Mouse (Mus musculus) embryonic facial prominence, embryonic 11.5 days (tissue): ENCODE results near the gene Mgat1. TPM values are rescaled to one million over a fixed set of nuclear protein-coding genes. Genes with fewer than 3 reads are reported as not detected.

Source experiments
- ATAC-seq: fragments of 200-750 bp; cut with Nextera tagmentation; replicated peaks from 2 replicates; pipeline ENCODE4 v1.8.0; 2017; ENCODE audit warnings: low read depth; ENCODE audit not compliant: insufficient number of reproducible peaks, low FRiP score, low TSS enrichment
- DNase-seq: peaks from one replicate; pipeline ENCODE4 v3.0.0-alpha.2; 2015; ENCODE audit warnings: low spot score
- H3K27ac ChIP-seq: fragments of 300-500 bp; sonication (generic); replicated peaks from 2 replicates; pipeline ENCODE4 v1.5.1; 2014; ENCODE audit warnings: mild to moderate bottlenecking, low read depth, low read length, control low read depth
- H3K27me3 ChIP-seq: fragments of 300-500 bp; sonication (generic); 2 replicates; pipeline ENCODE4 v1.6.1; 2014; ENCODE audit warnings: mild to moderate bottlenecking, low read length, moderate library complexity, mixed read lengths; ENCODE audit not compliant: control insufficient read depth, insufficient read depth
- H3K36me3 ChIP-seq: fragments of 300-500 bp; sonication (generic); replicated peaks from 2 replicates; pipeline ENCODE4 v1.6.1; 2014; ENCODE audit warnings: low read depth, mild to moderate bottlenecking, low read length, moderate library complexity, mixed read lengths; ENCODE audit not compliant: control insufficient read depth, insufficient read depth
- H3K4me1 ChIP-seq: fragments of 300-500 bp; sonication (generic); 2 replicates; pipeline ENCODE4 v1.6.1; 2014; ENCODE audit warnings: low read length, mixed read lengths; ENCODE audit not compliant: control insufficient read depth, insufficient read depth
- H3K4me2 ChIP-seq: fragments of 300-500 bp; sonication (generic); 2 replicates; pipeline ENCODE4 v1.6.1; 2014; ENCODE audit warnings: low read depth, mild to moderate bottlenecking, control low read depth, low read length, moderate library complexity
- H3K4me3 ChIP-seq: fragments of 300-500 bp; sonication (generic); 2 replicates; pipeline ENCODE4 v1.5.1; 2014; ENCODE audit warnings: low read depth, low read length, control low read depth
- H3K9ac ChIP-seq: fragments of 300-500 bp; sonication (generic); replicated peaks from 2 replicates; pipeline ENCODE4 v1.6.1; 2014; ENCODE audit warnings: mild to moderate bottlenecking, control low read depth, low read length
- H3K9me3 ChIP-seq: fragments of 300-500 bp; sonication (generic); replicated peaks from 2 replicates; pipeline ENCODE4 v1.6.1; 2016; ENCODE audit warnings: mild to moderate bottlenecking, low read length, inconsistent platforms, mixed read lengths; ENCODE audit not compliant: control insufficient read depth
- WGBS: fragments of 180-500 bp; shearing (Covaris S2); extraction: QIAGEN DNeasy Blood & Tissue Kit; methylation state at CpG from one replicate; pipeline ENCODE4 v1.1.7; 2014; 5-methylcytosine and 5-hydroxymethylcytosine counted together
- polyA plus RNA-seq: library from polyadenylated mRNA; unstranded; fragments of >200 nt; fragmentation: Nextera tagmentation; extraction: Ambion mirVana; gene quantifications from 2 replicates; pipeline ENCODE4 v1.2.1, GENCODE M21; 2014

The Mgat1 gene
- polyA plus RNA-seq, 1 experiment from 2014 or later, result 26.4 TPM

GRCm38 (mm10) chr11:49245176-49245575 is 1.2 kb downstream of the Mgat1 start:
- Histone ChIP-seq H3K4me1 (no peaks in the 10 kb centered on the region), H3K27me3 (no peaks in the 10 kb centered on the region), H3K36me3 (no peaks in the 10 kb centered on the region), H3K4me3 (no peak overlapping the region), H3K27ac (no peak overlapping the region), H3K4me2 (peak overlapping the region; percentile 22; the same call in 1 of the 2 replicates), H3K9me3 (no peaks in the 10 kb centered on the region), H3K9ac (no peak overlapping the region)
- 10% methylated on average over 7 of the region's 7 CpGs for WGBS
- DNase-seq (peak; percentile 35), ATAC-seq (no peak)

GRCm38 (mm10) chr11:49245634-49246415 is 1.8 kb downstream of the Mgat1 start:
- H3K9ac ChIP-seq, result no peak overlapping the region
- peak overlapping the region; percentile 22; the same call in 1 of the 2 replicates for H3K4me2 ChIP-seq
- WGBS, result 28% methylated on average over 12 of the region's 12 CpGs
- no peak overlapping the region for H3K27ac ChIP-seq
- H3K4me3 ChIP-seq, result no peak overlapping the region
- no peak for ATAC-seq
- no peaks in the 10 kb centered on the region for H3K9me3 ChIP-seq
- no peak for DNase-seq
- H3K4me1 ChIP-seq, result no peaks in the 10 kb centered on the region
- H3K36me3 ChIP-seq, result no peaks in the 10 kb centered on the region
- H3K27me3 ChIP-seq, result no peaks in the 10 kb centered on the region

- Histone ChIP-seq H3K4me3 (no peak overlapping the region), H3K27ac (no peak overlapping the region), H3K36me3 (no peaks in the 10 kb centered on the region), H3K4me1 (no peaks in the 10 kb centered on the region), H3K27me3 (no peaks in the 10 kb centered on the region), H3K9ac (no peak overlapping the region), H3K9me3 (no peaks in the 10 kb centered on the region), H3K4me2 (no peak overlapping the region)
- 82% methylated on average over 4 of the region's 4 CpGs for WGBS
- no peak for ATAC-seq
- no peak for DNase-seq
Measured at GRCm38 (mm10) chr11:49246523-49246922, 2.5 kb downstream of the Mgat1 start.

GRCm38 (mm10) chr11:49247255-49247654 is 3.3 kb downstream of the Mgat1 start:
- Histone ChIP-seq H3K4me1 (no peaks in the 10 kb centered on the region), H3K4me2 (no peak overlapping the region), H3K9ac (no peak overlapping the region), H3K9me3 (no peaks in the 10 kb centered on the region), H3K36me3 (no peaks in the 10 kb centered on the region), H3K27ac (no peak overlapping the region), H3K4me3 (no peak overlapping the region), H3K27me3 (no peaks in the 10 kb centered on the region)
- 70% methylated on average over 2 of the region's 2 CpGs for whole genome bisulfite sequencing
- no peak for DNase-seq
- no peak for ATAC-seq

- ATAC-seq, result no peak
- DNase-seq, result no peak
- Histone ChIP-seq H3K9ac (no peak overlapping the region), H3K27ac (no peak overlapping the region), H3K27me3 (no peaks in the 10 kb centered on the region), H3K4me1 (no peaks in the 10 kb centered on the region), H3K4me3 (no peak overlapping the region), H3K9me3 (no peaks in the 10 kb centered on the region), H3K36me3 (peaks cover 3% of the 10 kb centered on the region), H3K4me2 (no peak overlapping the region)
- WGBS, result 63% methylated on average over 6 of the region's 6 CpGs
Measured at GRCm38 (mm10) chr11:49248226-49248973, 4.4 kb downstream of the Mgat1 start.

GRCm38 (mm10) chr11:49248974-49249700 is 5.1 kb downstream of the Mgat1 start:
- Histone ChIP-seq H3K4me3 (no peak overlapping the region), H3K9ac (no peak overlapping the region), H3K36me3 (peaks cover 3% of the 10 kb centered on the region), H3K27me3 (no peaks in the 10 kb centered on the region), H3K27ac (no peak overlapping the region), H3K4me2 (no peak overlapping the region; the same call in 1 of the 2 replicates), H3K9me3 (no peaks in the 10 kb centered on the region), H3K4me1 (no peaks in the 10 kb centered on the region)
- ATAC-seq, result no peak
- 69% methylated on average over 6 of the region's 6 CpGs for WGBS
- DNase-seq, result no peak

- Histone ChIP-seq H3K9me3 (no peaks in the 10 kb centered on the region), H3K27me3 (no peaks in the 10 kb centered on the region), H3K4me1 (no peaks in the 10 kb centered on the region), H3K27ac (peak overlapping the region; percentile 75), H3K4me3 (peak overlapping the region; percentile 59), H3K4me2 (peak overlapping the region; percentile 77), H3K36me3 (peaks cover 3% of the 10 kb centered on the region), H3K9ac (peak overlapping the region; percentile 87)
- 21% methylated on average over 10 of the region's 10 CpGs for WGBS
- no peak for ATAC-seq
- peak; percentile 9 for DNase-seq
Measured at GRCm38 (mm10) chr11:49249811-49250421, 5.9 kb downstream of the Mgat1 start.
